Mouse (Mus musculus): ENCODE measurements around the gene Cnpy1.

DNA sequence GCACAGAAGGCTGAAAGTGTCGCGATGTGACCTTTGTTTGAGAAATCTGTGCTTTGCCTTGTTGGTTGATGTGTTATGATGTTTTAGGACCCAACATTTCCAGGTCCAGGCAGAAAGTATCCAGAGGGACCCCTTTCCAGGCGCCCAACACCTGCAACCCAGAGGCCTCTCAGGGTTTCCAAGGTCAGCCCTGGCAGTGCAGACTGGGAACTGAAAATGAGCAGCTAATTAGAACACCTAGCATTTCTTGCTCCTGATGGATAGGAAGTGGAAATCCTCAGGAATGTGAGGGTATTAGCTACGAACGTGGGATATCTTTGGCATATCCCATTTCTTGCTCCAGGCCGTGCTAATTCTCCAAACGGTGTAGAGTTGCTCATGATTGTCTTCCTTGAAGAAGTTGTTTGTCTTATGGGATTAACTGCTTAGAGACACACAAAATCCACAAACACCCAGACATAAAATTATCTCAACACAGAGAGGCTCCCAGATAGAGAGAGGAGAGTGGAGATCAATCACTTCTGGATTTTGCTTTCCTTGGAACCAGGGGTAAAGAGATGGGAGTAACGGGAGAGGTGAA, 85.6 kb downstream of the Cnpy1 start:
- no peak for TF ChIP-seq POLR2A (IDR thresholded peaks at IDR 0.05; ENCODE audit: insufficient read depth, low read depth, low read length)
- TF ChIP-seq CTCF (IDR thresholded peaks at IDR 0.05), result no peak
- TF ChIP-seq EP300 (IDR thresholded peaks at IDR 0.05; ENCODE audit: insufficient read depth, low read depth, low read length), result no peak

Data from heart, adult 2 months (tissue).